Mouse (Mus musculus): ENCODE results near the gene Aldh3b1. TPM values are rescaled to one million over a fixed set of nuclear protein-coding genes. Genes with fewer than 3 reads are reported as not detected.
A peak's percentile ranks its signal among the peaks of the same experiment; 100 is the strongest.

Gene Aldh3b1
- total and polyA plus RNA-seq, 2 experiments from 2014 or later = 4.1 to 4.2 TPM

DNA sequence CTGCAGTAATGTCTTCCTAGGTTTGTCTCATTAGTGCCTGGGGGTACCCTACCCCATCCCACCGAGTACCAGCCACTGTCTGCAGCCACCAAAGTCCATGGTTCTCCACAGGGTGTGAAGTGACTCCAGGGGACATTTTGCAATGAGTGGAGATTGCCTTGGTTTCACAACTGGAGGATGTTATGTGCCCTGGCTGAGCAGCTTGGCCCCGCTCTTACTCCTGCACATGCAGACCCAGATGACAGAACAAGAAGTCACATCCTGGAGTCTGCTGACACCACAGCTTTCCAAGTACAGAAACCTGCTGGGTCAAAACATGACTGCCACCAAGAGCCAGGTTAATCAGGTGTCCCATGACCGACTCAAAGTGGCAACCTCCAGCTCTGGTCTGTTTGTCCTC lies 25.4 kb upstream of the Aldh3b1 start:
- Histone ChIP-seq H3K4me2 (ENCODE audit: low read depth) (no peak overlapping the region), H3K9ac (no peak overlapping the region), H3K9me3 (ENCODE audit: low read length) (no peaks in the 10 kb centered on the region), H3K4me1 (ENCODE audit: insufficient read depth) (no peaks in the 10 kb centered on the region), H3K36me3 (ENCODE audit: insufficient read depth) (no peaks in the 10 kb centered on the region), H3K27ac (ENCODE audit: low read depth, low read length) (no peak overlapping the region), H3K27me3 (ENCODE audit: insufficient read depth, low read length) (no peaks in the 10 kb centered on the region; the same call in 1 of the 2 replicates), H3K4me3 (ENCODE audit: low read depth, low read length) (no peak overlapping the region)
- ATAC-seq (no peak), DNase-seq (no peak)
- 80% methylated on average over 3 of the region's 3 CpGs for WGBS
- TF ChIP-seq CTCF (IDR thresholded peaks at IDR 0.05; ENCODE audit: low read depth) = no peak

DNA sequence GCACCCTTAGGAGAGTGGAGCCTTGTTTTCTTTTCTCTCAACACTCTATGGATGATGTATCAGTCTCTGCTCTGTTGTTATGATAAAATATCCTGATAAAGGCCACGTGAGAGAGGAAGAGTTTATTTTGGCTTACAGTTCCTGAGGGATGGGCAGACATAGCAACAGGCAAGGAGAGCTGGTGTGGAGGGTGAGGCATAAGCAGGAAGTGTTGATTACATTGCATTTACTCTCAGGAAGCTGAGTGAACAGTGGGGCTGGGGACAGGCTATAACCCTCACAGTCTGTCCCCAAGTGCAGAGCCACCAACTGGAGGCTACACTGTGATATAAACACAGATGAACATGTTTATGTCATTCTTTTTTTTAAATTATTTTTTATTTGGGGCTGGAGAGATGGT lies 22.5 kb upstream of the Aldh3b1 start:
- H3K27ac ChIP-seq (ENCODE audit: low read depth, low read length) = no peak overlapping the region
- WGBS = 48% methylated on average over 1 of the region's 1 CpGs
- ATAC-seq = no peak
- no peak overlapping the region for H3K4me2 ChIP-seq (ENCODE audit: low read depth)
- no peak overlapping the region for H3K9ac ChIP-seq
- DNase-seq = no peak
- no peaks in the 10 kb centered on the region for H3K36me3 ChIP-seq (ENCODE audit: insufficient read depth)
- no peak for TF ChIP-seq CTCF (IDR thresholded peaks at IDR 0.05; ENCODE audit: low read depth)
- no peaks in the 10 kb centered on the region for H3K4me1 ChIP-seq (ENCODE audit: insufficient read depth)
- no peaks in the 10 kb centered on the region; the same call in 1 of the 2 replicates for H3K27me3 ChIP-seq (ENCODE audit: insufficient read depth, low read length)
- H3K9me3 ChIP-seq (ENCODE audit: low read length) = no peaks in the 10 kb centered on the region
- no peak overlapping the region for H3K4me3 ChIP-seq (ENCODE audit: low read depth, low read length)

GRCm38 (mm10) chr19:3951461-3951860 lies 21.9 kb upstream of the Aldh3b1 start:
- no peaks in the 10 kb centered on the region; the same call in 1 of the 2 replicates for H3K27me3 ChIP-seq (ENCODE audit: insufficient read depth, low read length)
- no peak overlapping the region for H3K27ac ChIP-seq (ENCODE audit: low read depth, low read length)
- H3K9ac ChIP-seq = no peak overlapping the region
- DNase-seq (no peak), ATAC-seq (no peak)
- H3K4me3 ChIP-seq (ENCODE audit: low read depth, low read length) = no peak overlapping the region
- no peaks in the 10 kb centered on the region for H3K9me3 ChIP-seq (ENCODE audit: low read length)
- no peaks in the 10 kb centered on the region for H3K36me3 ChIP-seq (ENCODE audit: insufficient read depth)
- TF ChIP-seq CTCF (IDR thresholded peaks at IDR 0.05; ENCODE audit: low read depth) = no peak
- no peaks in the 10 kb centered on the region for H3K4me1 ChIP-seq (ENCODE audit: insufficient read depth)
- no peak overlapping the region for H3K4me2 ChIP-seq (ENCODE audit: low read depth)

GRCm38 (mm10) chr19:3950331-3950730 lies 20.7 kb upstream of the Aldh3b1 start:
- Histone ChIP-seq H3K36me3 (ENCODE audit: insufficient read depth) (no peaks in the 10 kb centered on the region), H3K4me2 (ENCODE audit: low read depth) (no peak overlapping the region), H3K27ac (ENCODE audit: low read depth, low read length) (no peak overlapping the region), H3K9me3 (ENCODE audit: low read length) (no peaks in the 10 kb centered on the region), H3K4me1 (ENCODE audit: insufficient read depth) (no peaks in the 10 kb centered on the region), H3K27me3 (ENCODE audit: insufficient read depth, low read length) (no peaks in the 10 kb centered on the region), H3K4me3 (ENCODE audit: low read depth, low read length) (no peak overlapping the region), H3K9ac (no peak overlapping the region)
- DNase-seq (no peak), ATAC-seq (no peak)
- no peak for TF ChIP-seq CTCF (IDR thresholded peaks at IDR 0.05; ENCODE audit: low read depth)
- 81% methylated on average over 3 of the region's 3 CpGs for whole genome bisulfite sequencing

DNA sequence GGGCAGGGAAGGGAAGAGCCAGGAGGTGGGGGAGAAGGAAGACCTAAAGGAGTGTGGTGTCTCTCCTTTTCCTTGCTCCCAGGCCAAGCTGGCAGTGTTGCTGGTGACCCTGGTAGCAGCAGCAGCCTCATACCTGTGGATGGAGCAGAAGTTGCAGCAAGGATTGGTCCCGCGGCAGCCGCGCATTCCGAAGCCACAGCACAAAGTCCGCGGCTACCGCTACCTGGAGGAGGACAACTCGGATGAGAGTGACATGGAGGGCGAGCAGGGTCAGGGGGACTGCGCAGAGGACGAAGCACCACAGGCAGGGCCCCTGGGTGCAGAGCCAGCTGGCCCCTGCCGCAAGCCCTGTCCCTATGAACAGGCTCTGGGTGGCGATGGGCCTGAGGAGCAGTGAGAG lies 18.9 kb upstream of the Aldh3b1 start:
- no peak overlapping the region for H3K4me2 ChIP-seq (ENCODE audit: low read depth)
- H3K27ac ChIP-seq (ENCODE audit: low read depth, low read length) = no peak overlapping the region
- no peak overlapping the region for H3K9ac ChIP-seq
- TF ChIP-seq CTCF (IDR thresholded peaks at IDR 0.05; ENCODE audit: low read depth) = no peak
- no peaks in the 10 kb centered on the region for H3K27me3 ChIP-seq (ENCODE audit: insufficient read depth, low read length)
- H3K4me3 ChIP-seq (ENCODE audit: low read depth, low read length) = no peak overlapping the region
- H3K36me3 ChIP-seq (ENCODE audit: insufficient read depth) = no peaks in the 10 kb centered on the region
- DNase-seq = no peak
- no peak for ATAC-seq
- 60% methylated on average over 14 of the region's 14 CpGs for WGBS
- H3K9me3 ChIP-seq (ENCODE audit: low read length) = no peaks in the 10 kb centered on the region
- H3K4me1 ChIP-seq (ENCODE audit: insufficient read depth) = no peaks in the 10 kb centered on the region

GRCm38 (mm10) chr19:3947813-3948212 lies 18.2 kb upstream of the Aldh3b1 start:
- no peak overlapping the region for H3K27ac ChIP-seq (ENCODE audit: low read depth, low read length)
- H3K36me3 ChIP-seq (ENCODE audit: insufficient read depth) = no peaks in the 10 kb centered on the region
- no peak overlapping the region for H3K9ac ChIP-seq
- DNase-seq = no peak
- H3K9me3 ChIP-seq (ENCODE audit: low read length) = no peaks in the 10 kb centered on the region
- no peaks in the 10 kb centered on the region for H3K4me1 ChIP-seq (ENCODE audit: insufficient read depth)
- WGBS = 80% methylated on average over 3 of the region's 3 CpGs
- no peak overlapping the region for H3K4me3 ChIP-seq (ENCODE audit: low read depth, low read length)
- no peak for TF ChIP-seq CTCF (IDR thresholded peaks at IDR 0.05; ENCODE audit: low read depth)
- no peaks in the 10 kb centered on the region for H3K27me3 ChIP-seq (ENCODE audit: insufficient read depth, low read length)
- no peak overlapping the region for H3K4me2 ChIP-seq (ENCODE audit: low read depth)
- no peak for ATAC-seq

- peak; percentile 79 for DNase-seq
- H3K27me3 ChIP-seq (ENCODE audit: insufficient read depth, low read length) = no peaks in the 10 kb centered on the region
- H3K4me3 ChIP-seq (ENCODE audit: low read depth, low read length) = no peak overlapping the region
- H3K9ac ChIP-seq = no peak overlapping the region
- peak; percentile 86; the same call in 1 of the 2 replicates for ATAC-seq
- H3K4me1 ChIP-seq (ENCODE audit: insufficient read depth) = no peaks in the 10 kb centered on the region
- H3K4me2 ChIP-seq (ENCODE audit: low read depth) = no peak overlapping the region
- H3K36me3 ChIP-seq (ENCODE audit: insufficient read depth) = no peaks in the 10 kb centered on the region
- 11% methylated on average over 2 of the region's 2 CpGs for WGBS
- H3K27ac ChIP-seq (ENCODE audit: low read depth, low read length) = no peak overlapping the region
- peak; percentile 97 for TF ChIP-seq CTCF (IDR thresholded peaks at IDR 0.05; ENCODE audit: low read depth)
- no peaks in the 10 kb centered on the region for H3K9me3 ChIP-seq (ENCODE audit: low read length)
Observed at GRCm38 (mm10) chr19:3946715-3947114, 17.1 kb upstream of the Aldh3b1 start.

Data from forebrain, postnatal 0 days (tissue).